35 mouse cellular contexts compared by ENCODE assay signal in the genomic region with DNA sequence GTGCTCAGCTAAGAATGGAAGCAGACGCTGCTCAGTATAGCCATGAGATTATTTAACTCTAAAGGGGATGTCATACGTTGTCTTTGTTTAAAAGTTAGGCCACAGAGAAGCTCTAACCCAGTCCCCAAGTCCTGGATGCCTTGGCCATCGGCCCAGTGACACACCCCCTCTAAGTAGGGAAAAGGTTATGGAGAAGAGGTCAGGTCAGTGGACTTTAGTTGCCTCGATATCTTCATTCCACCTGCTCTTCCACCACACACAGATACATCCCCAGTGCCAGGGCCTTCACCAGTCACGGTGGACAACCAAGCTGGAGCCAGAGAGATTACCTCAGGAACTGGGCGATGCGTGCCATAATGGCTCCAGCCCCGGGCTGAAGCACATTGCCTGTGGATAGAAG. TPM values are rescaled to one million over a fixed set of nuclear protein-coding genes. Genes with fewer than 3 reads are reported as not detected.
DNase-seq lines count a peak whose midpoint lies in the region; ATAC-seq lines count a peak whose summit lies in the region.
"Had no signal": no experiment of that assay in that cellular context is flagged by ENCODE, and none has a peak within 500 bp of the region (broad histone marks: within the 10 kb centered on the region; RNA-seq: fewer than 3 reads in every experiment).

No protein-coding gene starts in this region.

- H3K36me3 ChIP-seq in kidney, embryonic 15.5 days, result no peaks in the 10 kb centered on the region
- H3K36me3 ChIP-seq: forebrain, embryonic 15.5 days; G1E; heart, embryonic 12.5 days; hindbrain, embryonic 10.5 days; intestine, embryonic 15.5 days; midbrain, embryonic 10.5 days had no signal

- peak; percentile 81 for DNase-seq in kidney, adult 11 months
- peak; percentile 29 for DNase-seq in adipocyte (ENCODE audit: low spot score)
- DNase-seq in kidney, adult 8-10 months, result peak; percentile 81 to 88
- DNase-seq in kidney, postnatal 25 days, result peak; percentile 80 to 84
- DNase-seq in layer of hippocampus, postnatal 10 days (ENCODE audit: low spot score in 2 of 2), result no peak
- no peak for DNase-seq in neural tube, embryonic 10.5 days (ENCODE audit: extremely low spot score, low spot score)
- DNase-seq: B cell, adult 2 months; cerebellum, adult 18-20 months; layer of hippocampus, postnatal 36 days; lung, postnatal 10 days; thymus, postnatal 14 days had no signal

- H3K27ac ChIP-seq in kidney, embryonic 15.5 days, result no peak overlapping the region
- H3K27ac ChIP-seq: forebrain, embryonic 15.5 days; hindbrain, embryonic 10.5 days; intestine, embryonic 15.5 days; layer of hippocampus, adult 2 months; liver, embryonic 14.5 days; midbrain, embryonic 10.5 days had no signal

- H3K9me3 ChIP-seq in kidney, embryonic 15.5 days (replicated peaks), result no peaks in the 10 kb centered on the region
- H3K9me3 ChIP-seq: forebrain, embryonic 15.5 days; heart, embryonic 12.5 days; hindbrain, embryonic 10.5 days; intestine, embryonic 15.5 days; midbrain, embryonic 10.5 days had no signal

- H3K9ac ChIP-seq in kidney, embryonic 15.5 days, result no peak overlapping the region
- H3K9ac ChIP-seq: forebrain, embryonic 15.5 days; heart, embryonic 12.5 days; intestine, embryonic 15.5 days; liver, embryonic 14.5 days had no signal

- H3K4me3 ChIP-seq in kidney, embryonic 15.5 days (replicated peaks), result no peak overlapping the region
- H3K4me3 ChIP-seq: heart, embryonic 12.5 days; intestine, embryonic 15.5 days; layer of hippocampus, adult 2 months; myocyte had no signal

- no peak overlapping the region for H3K4me2 ChIP-seq in kidney, embryonic 15.5 days
- H3K4me2 ChIP-seq: heart, embryonic 12.5 days had no signal

- WGBS in kidney, embryonic 15.5 days, result 81% methylated on average over 8 of the region's 8 CpGs

- ATAC-seq in kidney, embryonic 15.5 days (replicated peaks; ENCODE audit: low FRiP score), result no peak

- H3K27me3 ChIP-seq in kidney, embryonic 15.5 days, result peaks cover 3% of the 10 kb centered on the region; the same call in 1 of the 2 replicates

- H3K4me1 ChIP-seq in kidney, embryonic 15.5 days, result peaks cover 3% of the 10 kb centered on the region; the same call in 1 of the 2 replicates
- H3K4me1 ChIP-seq: heart, embryonic 12.5 days; intestine, embryonic 15.5 days had no signal

RNA-seq across cellular contexts. Expression of a gene that starts 1.5 kb away (rescaled TPM):
- polyA plus RNA-seq in kidney, embryonic 15.5 days (2015; fragmentation: Nextera tagmentation; extraction: Ambion mirVana), result 26.9 and 30.5 TPM in 2 replicates
- 1 to 10 TPM; 2.1 to 2.5 TPM for total RNA-seq in layer of hippocampus, postnatal 10 days (2021)
- total RNA-seq: G1E; granulocyte monocyte progenitor cell, adult 5-6 weeks had no signal
- polyA plus RNA-seq: G1E had no signal

RNA-seq across cellular contexts. Expression of a gene that starts 3.5 kb away (rescaled TPM):
- not detected in 2 replicates for polyA plus RNA-seq in kidney, embryonic 15.5 days (2015; fragmentation: Nextera tagmentation; extraction: Ambion mirVana)
- total RNA-seq in layer of hippocampus, postnatal 10 days (2021), result not detected
- total RNA-seq: adrenal gland, postnatal 4 days; CH12.LX; gastrocnemius, adult 8-10 months; granulocyte monocyte progenitor cell, adult 5-6 weeks; heart, postnatal 10 days; layer of hippocampus, adult 2 months; layer of hippocampus, postnatal 36 days; left cerebral cortex, postnatal 10 days had no signal
- polyA plus RNA-seq: embryonic facial prominence, embryonic 14.5 days; forebrain, embryonic 15.5 days; G1E; heart, embryonic 12.5 days; hindbrain, embryonic 10.5 days; hindbrain, embryonic 16.5 days; intestine, embryonic 15.5 days; limb, embryonic 11.5 days; liver, embryonic 14.5 days; midbrain, embryonic 10.5 days; midbrain, embryonic 16.5 days; myocyte; neural tube, embryonic 14.5 days; Patski; spleen, adult 2 months; testis, adult 2 months had no signal

RNA-seq across cellular contexts. Expression of a gene that starts 53.1 kb away (rescaled TPM):
- polyA plus RNA-seq in kidney, embryonic 15.5 days (2015; fragmentation: Nextera tagmentation; extraction: Ambion mirVana), result 2.6 and 6.2 TPM in 2 replicates
- total RNA-seq in layer of hippocampus, postnatal 10 days (2021), result 1 to 10 TPM; 1.8 to 2.7 TPM
- total RNA-seq: G1E; gastrocnemius, adult 8-10 months had no signal
- polyA plus RNA-seq: G1E had no signal

RNA-seq across cellular contexts. Expression of a gene that starts 53.5 kb away (rescaled TPM):
- 7.6 and 9.8 TPM in 2 replicates for polyA plus RNA-seq in kidney, embryonic 15.5 days (2015; fragmentation: Nextera tagmentation; extraction: Ambion mirVana)
- not detected for total RNA-seq in layer of hippocampus, postnatal 10 days (2021)
- total RNA-seq: CH12.LX; G1E; gastrocnemius, adult 8-10 months; granulocyte monocyte progenitor cell, adult 5-6 weeks; heart, postnatal 10 days; layer of hippocampus, adult 2 months; left cerebral cortex, postnatal 10 days had no signal
- polyA plus RNA-seq: embryonic facial prominence, embryonic 14.5 days; G1E; heart, embryonic 12.5 days; hindbrain, embryonic 10.5 days; hindbrain, embryonic 16.5 days; intestine, embryonic 15.5 days; limb, embryonic 11.5 days; midbrain, embryonic 10.5 days; midbrain, embryonic 16.5 days; myocyte; neural tube, embryonic 14.5 days had no signal

Comparison
In these comparisons a context has a peak if more than half of its experiments do, and no peak if none do; other contexts are left out.
1. DNase-seq: peak in kidney, adult 11 months (single experiment), adipocyte (single experiment), kidney, adult 8-10 months (2 of 2) and kidney, postnatal 25 days (2 of 2); none in layer of hippocampus, postnatal 10 days (0 of 2) and neural tube, embryonic 10.5 days (single experiment).